Mouse (Mus musculus) stomach, embryonic 16.5 days (tissue): ENCODE measurements around the gene Atpaf1. TPM values are rescaled to one million over a fixed set of nuclear protein-coding genes. Genes with fewer than 3 reads are reported as not detected.

ENCODE experiments used
- ATAC-seq: fragments of 200-750 bp; cut with Nextera tagmentation; 2 replicates; pipeline ENCODE4 v1.8.0; 2017; ENCODE audit warnings: moderate number of reproducible peaks, moderate TSS enrichment; ENCODE audit not compliant: insufficient read depth, low FRiP score
- H3K27ac ChIP-seq: fragments of 300-500 bp; sonication (generic); 2 replicates; pipeline ENCODE4 v1.5.1; 2014; ENCODE audit warnings: low read length
- H3K27me3 ChIP-seq: fragments of 300-500 bp; sonication (generic); 2 replicates; pipeline ENCODE4 v1.6.1; 2014; ENCODE audit warnings: low read length, control low read depth, mixed read lengths; ENCODE audit not compliant: control insufficient read depth, insufficient read depth
- H3K36me3 ChIP-seq: fragments of 300-500 bp; sonication (generic); 2 replicates; pipeline ENCODE4 v1.6.1; 2014; ENCODE audit warnings: low read length; ENCODE audit not compliant: control insufficient read depth, insufficient read depth
- H3K4me1 ChIP-seq: fragments of 300-500 bp; sonication (generic); 2 replicates; pipeline ENCODE4 v1.6.1; 2014; ENCODE audit warnings: low read length, control low read depth, mixed read lengths; ENCODE audit not compliant: control insufficient read depth, insufficient read depth
- H3K4me2 ChIP-seq: fragments of 300-500 bp; sonication (generic); 2 replicates; pipeline ENCODE4 v1.6.1; 2014; ENCODE audit warnings: low read depth, low read length, mixed read lengths
- H3K4me3 ChIP-seq: fragments of 300-500 bp; sonication (generic); replicated peaks from 2 replicates; pipeline ENCODE4 v1.5.1; 2014; ENCODE audit warnings: mild to moderate bottlenecking, low read length
- H3K9ac ChIP-seq: fragments of 300-500 bp; sonication (generic); 2 replicates; pipeline ENCODE4 v1.6.1; 2014; ENCODE audit warnings: low read length
- H3K9me3 ChIP-seq: fragments of 300-500 bp; sonication (generic); replicated peaks from 2 replicates; pipeline ENCODE4 v1.6.1; 2016; ENCODE audit warnings: low read length, control low read depth; ENCODE audit not compliant: control insufficient read depth
- WGBS: fragments of 180-500 bp; shearing (Covaris S2); extraction: QIAGEN DNeasy Blood & Tissue Kit; methylation state at CpG from one replicate; pipeline ENCODE4 v1.1.7; 2014; 5-methylcytosine and 5-hydroxymethylcytosine counted together
- polyA plus RNA-seq: library from polyadenylated mRNA; unstranded; fragments of >200 nt; fragmentation: Nextera tagmentation; extraction: Ambion mirVana; gene quantifications from 2 replicates; pipeline ENCODE4 v1.2.1, GENCODE M21; 2015

Gene Atpaf1
- polyA plus RNA-seq: 33.7 and 36.2 TPM in 2 replicates

GRCm38 (mm10) chr4:115784769-115785510 is at the start of gene Atpaf1:
TSS of gene Atpaf1 (plus strand) at chr4:115784812.
- Histone ChIP-seq H3K9me3 (no peaks in the 10 kb centered on the region), H3K9ac (peak within 1 kb of the TSS; percentile 88), H3K27me3 (no peaks in the 10 kb centered on the region), H3K4me2 (peak within 1 kb of the TSS; percentile 79), H3K4me1 (peaks cover 7% of the 10 kb centered on the region), H3K27ac (peak within 1 kb of the TSS; percentile 67; the same call in 1 of the 2 replicates), H3K4me3 (peak within 1 kb of the TSS; percentile 76), H3K36me3 (no peaks in the 10 kb centered on the region)
- peak; percentile 86 for ATAC-seq
- WGBS: under 1% methylated on average over 68 of the region's 69 CpGs

- no peak overlapping the region for H3K4me3 ChIP-seq
- no peaks in the 10 kb centered on the region for H3K9me3 ChIP-seq
- WGBS: 56% methylated on average over 4 of the region's 4 CpGs
- H3K36me3 ChIP-seq: no peaks in the 10 kb centered on the region
- H3K4me2 ChIP-seq: no peak overlapping the region
- no peaks in the 10 kb centered on the region for H3K27me3 ChIP-seq
- no peak overlapping the region for H3K9ac ChIP-seq
- no peak overlapping the region for H3K27ac ChIP-seq
- peaks cover 22% of the 10 kb centered on the region for H3K4me1 ChIP-seq
- ATAC-seq: no peak
Observed at GRCm38 (mm10) chr4:115734867-115735266, 49.7 kb upstream of the Atpaf1 start.

- WGBS: under 1% methylated on average over 45 of the region's 45 CpGs
- ATAC-seq: peak; percentile 99
Observed at GRCm38 (mm10) chr4:115737551-115738041, 47.0 kb upstream of the Atpaf1 start, which contains the start of gene Efcab14. TSS of gene Efcab14 (plus strand) at chr4:115737744.

GRCm38 (mm10) chr4:115738481-115738985 is 46.1 kb upstream of the Atpaf1 start:
- no peak overlapping the region for H3K27ac ChIP-seq
- H3K9ac ChIP-seq: peak overlapping the region; percentile 81
- no peak for ATAC-seq
- H3K36me3 ChIP-seq: no peaks in the 10 kb centered on the region
- peak overlapping the region; percentile 73 for H3K4me2 ChIP-seq
- H3K9me3 ChIP-seq: no peaks in the 10 kb centered on the region
- WGBS: 32% methylated on average over 13 of the region's 13 CpGs
- peaks cover 20% of the 10 kb centered on the region for H3K4me1 ChIP-seq
- H3K27me3 ChIP-seq: no peaks in the 10 kb centered on the region
- H3K4me3 ChIP-seq: peak overlapping the region; percentile 64

More at GRCm38 (mm10) chr4:115737551-115738041, 47.0 kb upstream of the Atpaf1 start, which contains the start of gene Efcab14:
- H3K27ac ChIP-seq: peak within 1 kb of the TSS; percentile 89
- H3K27me3 ChIP-seq: no peaks in the 10 kb centered on the region
- H3K4me2 ChIP-seq: peak within 1 kb of the TSS; percentile 73
- H3K9me3 ChIP-seq: no peaks in the 10 kb centered on the region
- H3K4me3 ChIP-seq: peak within 1 kb of the TSS; percentile 64
- no peaks in the 10 kb centered on the region for H3K36me3 ChIP-seq
- H3K4me1 ChIP-seq: peaks cover 22% of the 10 kb centered on the region
- H3K9ac ChIP-seq: peak within 1 kb of the TSS; percentile 81

- Histone ChIP-seq H3K4me3 (no peak overlapping the region), H3K9me3 (no peaks in the 10 kb centered on the region), H3K27ac (no peak overlapping the region), H3K27me3 (no peaks in the 10 kb centered on the region), H3K36me3 (0 out of 2 replicates have a peak, but pooled peaks cover 6% of the 10 kb centered on the region), H3K4me2 (no peak overlapping the region), H3K9ac (no peak overlapping the region), H3K4me1 (peaks cover 11% of the 10 kb centered on the region; the same call in 1 of the 2 replicates)
- no peak for ATAC-seq
Observed at GRCm38 (mm10) chr4:115742658-115743057, 42.0 kb upstream of the Atpaf1 start.

GRCm38 (mm10) chr4:115743096-115743495 is 41.5 kb upstream of the Atpaf1 start:
- Histone ChIP-seq H3K36me3 (0 out of 2 replicates have a peak, but pooled peaks cover 6% of the 10 kb centered on the region), H3K9me3 (no peaks in the 10 kb centered on the region), H3K4me3 (no peak overlapping the region), H3K27ac (no peak overlapping the region), H3K4me2 (no peak overlapping the region), H3K4me1 (peaks cover 11% of the 10 kb centered on the region; the same call in 1 of the 2 replicates), H3K27me3 (no peaks in the 10 kb centered on the region), H3K9ac (no peak overlapping the region)
- ATAC-seq: no peak
- WGBS: 71% methylated on average over 4 of the region's 4 CpGs

GRCm38 (mm10) chr4:115748181-115748580 is 36.4 kb upstream of the Atpaf1 start:
- H3K27me3 ChIP-seq: no peaks in the 10 kb centered on the region
- no peak for ATAC-seq
- H3K4me3 ChIP-seq: no peak overlapping the region
- peaks cover 6% of the 10 kb centered on the region; the same call in 1 of the 2 replicates for H3K36me3 ChIP-seq
- WGBS: 55% methylated on average over 1 of the region's 1 CpGs
- H3K9me3 ChIP-seq: no peaks in the 10 kb centered on the region
- no peak overlapping the region for H3K4me2 ChIP-seq
- H3K4me1 ChIP-seq: no peaks in the 10 kb centered on the region
- no peak overlapping the region for H3K27ac ChIP-seq
- H3K9ac ChIP-seq: no peak overlapping the region

- Histone ChIP-seq H3K27ac (no peak overlapping the region), H3K4me1 (no peaks in the 10 kb centered on the region), H3K9me3 (no peaks in the 10 kb centered on the region), H3K9ac (no peak overlapping the region), H3K4me3 (no peak overlapping the region), H3K27me3 (no peaks in the 10 kb centered on the region), H3K4me2 (no peak overlapping the region), H3K36me3 (peaks cover 9% of the 10 kb centered on the region)
- 70% methylated on average over 1 of the region's 1 CpGs for WGBS
- ATAC-seq: no peak
Observed at GRCm38 (mm10) chr4:115749336-115749735, 35.3 kb upstream of the Atpaf1 start.

GRCm38 (mm10) chr4:115754101-115754500 is 30.5 kb upstream of the Atpaf1 start:
- Histone ChIP-seq H3K36me3 (peaks cover 9% of the 10 kb centered on the region), H3K4me1 (no peaks in the 10 kb centered on the region), H3K27ac (no peak overlapping the region), H3K9me3 (no peaks in the 10 kb centered on the region), H3K4me3 (no peak overlapping the region), H3K4me2 (no peak overlapping the region), H3K27me3 (no peaks in the 10 kb centered on the region), H3K9ac (no peak overlapping the region)
- ATAC-seq: no peak
- WGBS: 93% methylated on average over 3 of the region's 3 CpGs
